Mouse (Mus musculus) layer of hippocampus, adult 9-11 months (tissue): ENCODE results near the gene Spta1.

Source experiments
- DNase-seq: peaks from one replicate; pipeline ENCODE4 v3.0.0; 2022

Spta1 gene

GRCm38 (mm10) chr1:174172605-174173004, at the start of gene Spta1:
Gene Spta1, plus strand, starts transcription at chr1:174172776.
- no peak for DNase-seq

GRCm38 (mm10) chr1:174131217-174131616, 41.4 kb upstream of the Spta1 start, which contains the start of gene Olfr424:
Gene Olfr424, plus strand, starts transcription at chr1:174131517.
- DNase-seq = no peak

GRCm38 (mm10) chr1:174131999-174132398, 40.6 kb upstream of the Spta1 start:
- no peak for DNase-seq

GRCm38 (mm10) chr1:174141384-174141783, 31.2 kb upstream of the Spta1 start:
- DNase-seq = no peak

- no peak for DNase-seq
Observed at GRCm38 (mm10) chr1:174146696-174147095, 25.9 kb upstream of the Spta1 start.

GRCm38 (mm10) chr1:174149289-174149688, 23.3 kb upstream of the Spta1 start:
- no peak for DNase-seq

GRCm38 (mm10) chr1:174155333-174155732, 17.2 kb upstream of the Spta1 start, which contains the start of gene Olfr420:
Gene Olfr420, plus strand, starts transcription at chr1:174155633.
- no peak for DNase-seq

- DNase-seq = no peak
Observed at GRCm38 (mm10) chr1:174157622-174158021, 15.0 kb upstream of the Spta1 start.

GRCm38 (mm10) chr1:174158512-174158911, 14.1 kb upstream of the Spta1 start:
- no peak for DNase-seq

GRCm38 (mm10) chr1:174159095-174159494, 13.5 kb upstream of the Spta1 start:
- no peak for DNase-seq

GRCm38 (mm10) chr1:174169024-174169423, 3.6 kb upstream of the Spta1 start:
- no peak for DNase-seq

- peak; percentile 3 for DNase-seq
Observed at GRCm38 (mm10) chr1:174170706-174171501, 1.7 kb upstream of the Spta1 start.

GRCm38 (mm10) chr1:174171537-174171936, 1.0 kb upstream of the Spta1 start:
- no peak for DNase-seq

GRCm38 (mm10) chr1:174204699-174205098, 32.1 kb downstream of the Spta1 start:
- no peak for DNase-seq

GRCm38 (mm10) chr1:174212286-174212685, 39.7 kb downstream of the Spta1 start:
- no peak for DNase-seq

- DNase-seq = no peak
Observed at GRCm38 (mm10) chr1:174215270-174216038, 42.9 kb downstream of the Spta1 start.

GRCm38 (mm10) chr1:174216528-174217204, 44.1 kb downstream of the Spta1 start:
- DNase-seq = no peak

- no peak for DNase-seq
Observed at GRCm38 (mm10) chr1:174239916-174240315, 67.3 kb downstream of the Spta1 start.

- DNase-seq = no peak
Observed at GRCm38 (mm10) chr1:174244621-174245020, 72.0 kb downstream of the Spta1 start.

GRCm38 (mm10) chr1:174246080-174246479, 73.5 kb downstream of the Spta1 start:
- DNase-seq = no peak

- DNase-seq = no peak
Observed at GRCm38 (mm10) chr1:174247170-174247569, 74.6 kb downstream of the Spta1 start.

- DNase-seq = no peak
Observed at GRCm38 (mm10) chr1:174250376-174250775, 77.8 kb downstream of the Spta1 start.

- no peak for DNase-seq
Observed at GRCm38 (mm10) chr1:174251961-174252360, 79.4 kb downstream of the Spta1 start, which contains the start of gene Olfr419. Gene Olfr419, minus strand, starts transcription at chr1:174252061.
